Mouse (Mus musculus): Measurements from ENCODE around the gene Pafah1b1.

Pafah1b1 gene

DNA sequence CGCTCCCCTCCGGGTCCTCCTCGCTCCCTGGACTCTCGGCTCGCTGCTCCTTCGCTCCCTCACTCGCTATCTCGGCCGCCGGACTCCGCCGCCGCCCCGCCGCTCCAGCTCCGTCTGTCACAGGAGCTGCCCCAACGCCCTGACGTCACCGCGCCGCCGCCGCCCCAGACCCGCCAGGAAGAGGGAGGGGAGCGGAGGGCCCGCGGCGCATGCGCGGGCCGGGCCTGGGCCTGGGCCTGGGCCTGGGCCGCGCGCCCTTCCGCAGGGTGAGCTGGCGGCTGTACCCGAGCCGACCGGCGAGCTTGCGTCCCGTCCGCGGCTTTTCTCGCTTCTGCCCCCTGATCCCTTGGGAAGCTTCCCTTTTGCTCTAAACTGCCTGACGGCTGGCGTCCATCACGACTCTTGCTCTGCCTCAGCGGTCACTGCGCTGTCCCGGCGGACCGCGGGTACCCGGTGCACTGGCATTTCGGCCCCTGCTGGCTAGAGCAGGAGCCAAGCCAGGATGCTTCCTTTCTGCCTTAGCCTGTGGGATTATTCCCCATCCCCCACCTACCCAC is at the start of gene Pafah1b1:
Gene Pafah1b1, minus strand, starts transcription at position 436 of the 557 bp plus-strand sequence.
- peak; percentile 95 for DNase-seq (ENCODE audit: low spot score)

GRCm38 (mm10) chr11:74772386-74772785 is 47.9 kb upstream of the Pafah1b1 start:
- DNase-seq (ENCODE audit: low spot score): no peak

DNA sequence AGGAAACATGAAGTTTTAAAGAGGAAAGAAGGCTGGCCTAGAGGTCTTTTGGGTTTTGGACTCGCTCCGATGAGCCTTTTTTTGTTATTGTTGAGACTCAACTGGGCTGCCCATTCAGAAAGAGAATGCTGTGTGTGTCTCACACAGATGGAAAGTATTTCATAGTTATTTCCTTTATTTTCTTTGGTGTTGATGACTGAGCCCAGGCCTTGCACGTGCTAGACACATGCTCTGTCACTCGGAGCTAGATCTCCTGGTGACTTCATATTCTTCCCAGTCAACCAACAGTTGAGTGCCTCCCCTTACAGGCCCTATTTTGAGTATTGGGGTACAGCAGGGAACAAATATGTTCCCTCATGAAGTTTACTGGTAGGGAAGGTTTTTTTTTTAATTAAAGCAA is 47.2 kb upstream of the Pafah1b1 start:
- no peak for DNase-seq (ENCODE audit: low spot score)

DNA sequence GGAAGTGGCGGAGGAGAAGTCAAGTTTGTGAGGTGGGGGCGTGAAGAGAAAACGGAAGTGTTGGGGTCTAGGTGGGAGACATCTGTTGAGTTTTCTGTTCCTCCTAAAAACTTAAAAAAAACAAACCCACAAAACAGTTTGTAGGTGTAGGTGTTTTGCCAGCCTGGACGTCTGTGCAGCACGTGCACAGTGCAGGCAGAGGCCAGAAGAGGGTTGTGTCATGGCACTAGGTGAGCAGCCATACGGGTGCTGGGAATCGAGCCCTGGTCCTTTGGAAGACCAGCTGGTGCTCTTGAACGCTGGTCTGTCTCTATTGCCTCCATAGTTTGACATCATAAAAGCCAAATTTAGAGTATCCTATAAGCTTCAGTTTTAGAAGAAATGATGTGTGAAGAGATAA is 46.8 kb upstream of the Pafah1b1 start:
- DNase-seq (ENCODE audit: low spot score): no peak

- DNase-seq (ENCODE audit: low spot score): peak; percentile 100
Measured at GRCm38 (mm10) chr11:74770595-74771207, 46.2 kb upstream of the Pafah1b1 start, which contains the start of gene Mettl16. TSS of gene Mettl16 (plus strand) at chr11:74770830.

DNA sequence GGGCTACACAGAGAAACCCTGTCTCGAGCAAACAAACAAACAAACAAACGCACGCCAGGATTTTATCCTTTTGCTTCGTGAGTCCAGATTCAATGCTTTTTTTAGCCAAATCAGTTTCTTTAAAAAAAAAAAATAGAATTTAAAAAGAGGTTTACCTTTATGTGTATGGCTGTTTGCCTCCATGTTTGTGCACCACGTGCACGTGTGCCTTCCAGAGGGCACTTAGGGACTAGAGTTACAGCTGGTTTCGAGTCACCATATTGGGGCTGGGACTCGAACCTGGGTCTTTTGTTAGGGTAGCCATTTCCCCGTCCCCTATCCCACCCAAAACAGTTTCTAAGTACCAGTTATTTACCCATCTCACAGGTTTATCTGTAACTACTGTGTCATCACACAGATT is 45.6 kb upstream of the Pafah1b1 start:
- no peak for DNase-seq (ENCODE audit: low spot score)

DNA sequence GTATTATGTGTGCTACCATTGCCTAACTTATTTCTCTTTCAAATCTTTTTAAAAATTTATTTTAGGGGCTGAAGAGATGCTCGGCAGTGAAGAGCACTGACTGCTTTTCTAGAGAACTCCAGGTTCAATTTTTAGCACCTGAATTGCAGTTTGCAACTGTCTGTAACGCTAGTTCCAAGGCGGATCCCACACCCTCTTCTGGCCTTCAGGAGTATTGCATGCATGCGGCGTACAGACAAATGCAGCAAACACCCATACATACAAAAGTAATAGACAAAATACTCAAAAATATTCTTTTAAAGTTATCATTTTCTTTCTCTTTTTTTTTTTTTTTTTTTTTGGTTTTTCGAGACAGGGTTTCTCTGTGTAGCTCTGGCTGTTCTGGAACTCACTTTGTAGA is 43.6 kb upstream of the Pafah1b1 start:
- peak; percentile 64 for DNase-seq (ENCODE audit: low spot score)

DNA sequence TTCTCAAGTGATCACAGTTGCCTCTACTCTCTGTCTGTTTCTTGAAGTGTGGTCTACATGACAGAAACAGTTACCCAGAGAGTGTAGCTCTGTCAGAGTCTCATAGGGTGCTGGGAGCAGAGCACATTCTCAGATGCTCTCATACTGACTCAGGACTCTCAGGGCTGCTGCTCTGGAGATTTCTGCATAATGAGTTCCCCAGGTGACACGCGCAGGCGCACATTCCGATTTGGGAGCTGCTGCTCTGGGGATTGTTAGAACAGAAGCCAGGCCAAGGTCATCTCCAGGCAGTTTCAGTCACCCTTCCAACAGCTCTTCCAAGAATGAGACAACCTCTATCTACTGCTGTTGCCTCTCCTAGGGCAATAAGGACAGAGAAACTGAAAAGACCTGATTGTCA is 43.0 kb upstream of the Pafah1b1 start:
- DNase-seq (ENCODE audit: low spot score): no peak

DNA sequence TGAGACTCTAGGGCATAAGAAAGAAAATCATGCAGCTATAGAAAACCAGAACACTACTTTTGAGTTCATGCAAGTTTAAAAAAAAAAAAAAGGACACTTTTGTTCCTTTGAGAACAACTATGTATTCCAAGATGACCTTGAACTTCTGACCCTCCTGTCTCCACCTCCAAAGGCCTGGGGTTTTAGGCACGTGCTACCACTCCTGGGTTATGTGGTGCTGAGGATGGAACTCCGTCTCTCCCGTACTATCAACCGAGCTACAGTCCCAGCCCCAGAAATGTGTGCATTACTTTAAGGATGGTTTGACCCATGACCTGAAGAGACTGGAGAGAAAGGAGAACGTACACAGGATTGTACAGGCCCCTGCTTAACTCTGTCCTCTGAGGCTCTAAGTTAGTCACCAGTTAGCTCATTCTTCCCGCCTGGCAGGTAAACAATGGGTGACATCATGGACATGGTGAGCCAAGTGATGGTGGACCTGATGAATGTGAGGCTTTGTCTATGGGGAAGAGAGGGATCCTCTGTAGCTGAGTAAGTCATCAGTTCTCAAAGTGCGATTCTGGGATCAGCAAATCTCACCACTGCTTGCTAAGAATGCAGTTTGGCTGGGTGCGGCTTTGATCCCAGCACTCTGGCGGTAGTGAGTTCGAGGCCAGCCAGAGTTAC is 39.6 kb upstream of the Pafah1b1 start:
- no peak for DNase-seq (ENCODE audit: low spot score)

GRCm38 (mm10) chr11:74761011-74761705 is 36.7 kb upstream of the Pafah1b1 start:
- no peak for DNase-seq (ENCODE audit: low spot score)

DNA sequence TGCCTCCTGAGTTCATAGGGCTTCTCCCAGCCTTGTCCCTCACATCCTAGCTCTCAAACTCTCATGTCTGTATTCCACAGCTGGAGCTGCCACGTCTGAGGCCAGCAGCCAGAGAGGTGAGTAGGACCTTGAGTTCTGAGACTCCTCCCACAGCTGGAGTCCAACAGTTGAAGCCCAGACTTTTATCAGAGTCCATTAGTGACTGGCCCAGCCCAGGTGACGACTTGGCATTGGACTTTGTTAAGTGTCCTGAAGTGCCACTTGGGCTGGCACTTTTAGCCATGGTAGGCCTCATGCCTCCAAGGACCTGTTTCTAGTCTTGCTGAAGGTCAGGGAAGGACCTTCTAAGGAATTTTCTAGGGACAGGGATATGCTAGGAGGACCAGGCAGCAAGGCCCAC is 32.2 kb upstream of the Pafah1b1 start:
- no peak for DNase-seq (ENCODE audit: low spot score)

GRCm38 (mm10) chr11:74751352-74752066 is 27.0 kb upstream of the Pafah1b1 start:
- no peak for DNase-seq (ENCODE audit: low spot score)

- DNase-seq (ENCODE audit: low spot score): no peak
Measured at GRCm38 (mm10) chr11:74750662-74751351, 26.3 kb upstream of the Pafah1b1 start.

DNA sequence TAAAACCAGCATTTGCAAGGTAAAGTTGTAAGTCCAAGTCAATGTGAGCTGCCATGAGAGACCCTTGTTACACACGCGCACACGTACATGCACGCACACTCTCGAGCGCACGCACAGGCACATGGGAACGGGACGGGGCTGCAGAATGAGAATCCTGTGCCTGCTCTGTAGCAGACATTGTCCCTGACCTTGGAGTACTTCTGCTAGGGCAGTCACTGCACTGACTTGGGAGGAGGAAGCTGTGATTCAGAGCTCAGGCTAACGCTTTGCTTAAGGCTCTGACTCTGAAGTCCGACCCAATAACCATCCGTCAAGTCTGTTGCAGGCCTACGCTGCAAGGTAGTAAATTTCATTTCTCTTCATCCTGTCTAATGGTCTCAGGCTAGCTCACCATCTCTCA is 24.8 kb upstream of the Pafah1b1 start:
- no peak for DNase-seq (ENCODE audit: low spot score)

DNA sequence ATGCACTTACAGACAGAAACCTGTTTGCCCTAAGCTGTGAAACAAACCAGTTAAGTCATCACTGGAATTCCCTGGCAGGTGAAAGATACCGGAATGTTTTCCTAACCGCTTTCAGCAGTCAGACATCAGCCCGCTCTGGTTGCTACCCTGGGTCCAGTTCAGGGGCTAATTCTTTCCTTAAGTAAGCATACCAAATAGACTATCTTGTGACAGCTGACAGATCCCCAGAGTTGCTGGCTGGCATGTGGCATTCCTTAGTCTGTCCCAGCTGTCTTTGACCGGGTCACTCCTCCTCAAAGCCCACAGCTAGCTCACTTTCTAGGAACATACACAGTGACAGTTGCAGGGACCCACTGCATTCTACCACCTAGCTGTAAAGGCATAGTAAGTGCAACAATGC is 23.6 kb upstream of the Pafah1b1 start:
- DNase-seq (ENCODE audit: low spot score): no peak

GRCm38 (mm10) chr11:74737861-74738260 is 13.4 kb upstream of the Pafah1b1 start:
- no peak for DNase-seq (ENCODE audit: low spot score)

GRCm38 (mm10) chr11:74734917-74735316 is 10.4 kb upstream of the Pafah1b1 start:
- peak; percentile 5 for DNase-seq (ENCODE audit: low spot score)

DNA sequence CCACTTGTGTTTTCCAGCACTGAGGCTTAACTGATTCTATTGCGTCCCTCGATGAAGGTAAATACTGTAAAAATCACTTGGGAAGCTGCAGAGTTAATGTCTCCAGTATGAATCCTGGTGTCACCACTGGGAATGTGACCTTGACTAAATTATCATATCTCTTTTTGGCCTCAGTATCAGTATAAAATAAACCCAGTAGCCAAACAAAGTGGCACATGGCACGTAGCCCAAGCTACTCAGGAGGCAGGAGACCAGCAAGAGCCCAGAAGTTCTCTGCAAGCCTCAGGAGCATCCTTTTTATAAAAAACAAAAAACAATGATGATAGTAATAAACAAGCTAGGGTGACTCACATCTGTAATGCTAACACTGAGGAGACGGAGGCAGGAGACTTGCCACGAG is 711 bp upstream of the Pafah1b1 start:
- no peak for DNase-seq (ENCODE audit: low spot score)

DNA sequence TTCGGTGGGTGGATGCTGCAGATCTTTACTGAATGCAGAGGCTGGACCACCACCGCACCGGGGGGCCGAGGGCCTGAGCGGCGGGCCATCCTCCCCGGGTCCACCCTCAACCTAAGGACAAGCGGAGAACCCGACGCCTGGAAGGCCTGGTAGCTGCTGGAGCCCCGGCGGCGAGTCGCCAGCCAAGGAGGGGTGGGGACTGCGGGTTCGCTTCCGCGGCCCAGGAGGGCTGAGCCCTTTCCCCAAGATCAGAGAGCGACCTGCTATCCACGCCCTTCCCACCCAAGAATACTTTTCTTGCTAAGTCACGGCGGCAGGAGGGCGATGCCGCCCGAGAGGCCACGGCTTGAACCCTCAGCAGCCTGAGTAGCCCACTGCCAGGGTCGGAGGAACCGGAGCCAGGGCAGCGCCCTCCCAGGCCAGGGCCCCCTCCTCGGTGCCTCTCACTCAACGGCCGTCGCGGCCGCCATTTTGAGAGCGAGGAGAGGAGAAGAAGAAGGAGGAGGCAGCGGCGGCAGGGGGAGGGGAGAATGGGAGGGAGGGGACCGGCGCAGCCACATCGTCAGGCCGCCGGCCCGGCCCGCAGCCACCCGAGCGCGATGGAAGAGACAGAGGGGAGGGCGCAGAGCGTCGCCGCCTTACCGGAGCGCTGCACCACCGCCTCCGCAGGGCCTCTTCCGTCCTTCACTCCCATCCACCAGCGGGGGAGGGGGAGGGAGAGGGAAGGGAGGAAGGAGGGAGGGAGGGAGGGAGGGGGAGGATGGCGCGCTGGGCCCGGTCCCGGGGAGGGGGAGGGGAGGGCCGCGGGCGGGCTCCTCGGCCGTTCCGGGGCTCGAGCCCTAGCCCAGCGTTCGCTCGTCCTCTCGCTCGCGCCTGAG is 874 bp downstream of the Pafah1b1 start:
- DNase-seq (ENCODE audit: low spot score): peak; percentile 84

- DNase-seq (ENCODE audit: low spot score): no peak
Measured at GRCm38 (mm10) chr11:74721971-74722370, 2.5 kb downstream of the Pafah1b1 start.

DNA sequence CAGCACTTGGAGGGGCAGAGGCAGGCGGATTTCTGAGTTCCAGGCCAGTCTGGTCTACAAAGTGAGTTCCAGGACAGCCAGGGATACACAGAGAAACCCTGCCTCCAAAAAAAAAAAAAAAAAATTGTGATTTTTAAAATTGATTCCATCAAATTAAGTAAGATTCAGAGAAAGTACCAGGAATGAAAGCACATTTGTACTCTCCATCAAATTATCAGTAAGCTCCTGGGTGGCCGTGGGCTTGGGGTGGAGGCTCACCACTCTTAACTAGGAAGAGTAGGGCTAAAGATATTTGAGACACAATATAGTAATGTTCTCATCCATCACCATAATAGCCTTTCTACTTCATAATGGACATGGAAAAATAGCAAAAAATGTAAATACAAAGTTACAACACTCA is 3.3 kb downstream of the Pafah1b1 start:
- DNase-seq (ENCODE audit: low spot score): no peak

Data from retina, embryonic 14.5 days (tissue).